Mouse (Mus musculus): ENCODE measurements around the gene Hist1h3g.

DNA sequence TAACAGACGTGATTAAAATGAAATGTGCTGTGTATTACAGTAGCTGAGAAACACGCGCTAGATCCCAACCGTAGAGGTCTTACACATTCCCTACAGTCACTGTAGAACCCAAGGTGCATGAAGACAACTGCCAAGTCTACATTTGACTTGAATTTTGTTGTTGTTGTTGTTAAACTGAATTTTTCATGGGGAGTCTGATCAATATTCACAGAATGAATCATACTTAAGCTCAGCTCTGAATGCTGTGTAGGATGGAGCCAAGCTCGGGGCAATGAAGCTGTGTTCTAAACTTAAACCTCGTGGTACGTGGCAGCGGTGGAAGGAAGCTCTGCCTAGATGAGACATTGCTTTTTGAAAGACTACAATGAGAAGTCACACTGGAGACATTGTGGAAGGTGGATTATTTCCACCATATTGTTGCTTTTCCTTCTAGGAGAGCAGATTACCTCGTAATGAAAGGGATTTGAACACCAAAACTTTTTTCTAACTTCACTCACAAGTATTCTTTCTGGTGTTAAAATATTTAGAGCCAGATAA is 33.1 kb upstream of the Hist1h3g start:
- TF ChIP-seq CTCF (IDR thresholded peaks at IDR 0.05; ENCODE audit: borderline replicate concordance, control insufficient read depth, extremely low read depth, insufficient read depth, low read length, poor library complexity), result no peak
- no peak for TF ChIP-seq POLR2A (IDR thresholded peaks at IDR 0.05; ENCODE audit: control insufficient read depth, extremely low read depth, insufficient read depth, low read length, poor library complexity)
